Mouse (Mus musculus): Measurements from ENCODE around the gene AC109138.7. TPM values are rescaled to one million over a fixed set of nuclear protein-coding genes. Genes with fewer than 3 reads are reported as not detected.

Gene AC109138.7
- polyA plus RNA-seq, 1 experiment from 2014 or later: not detected

- Histone ChIP-seq H3K9ac (ENCODE audit: low read depth, low read length) (peak within 1 kb of the TSS; percentile 99), H3K4me2 (ENCODE audit: low read depth, low read length) (peak within 1 kb of the TSS; percentile 74), H3K9me3 (ENCODE audit: control insufficient read depth, low read length) (no peaks in the 10 kb centered on the region), H3K27me3 (replicated peaks; ENCODE audit: control insufficient read depth, insufficient read depth, low read length) (no peaks in the 10 kb centered on the region), H3K36me3 (ENCODE audit: control insufficient read depth, insufficient read depth, low read length) (peaks cover 17% of the 10 kb centered on the region; the same call in 1 of the 2 replicates), H3K4me1 (ENCODE audit: control insufficient read depth, insufficient read depth, low read length) (peaks cover 40% of the 10 kb centered on the region), H3K4me3 (ENCODE audit: low read length) (peak within 1 kb of the TSS; percentile 95), H3K27ac (ENCODE audit: low read length) (peak within 1 kb of the TSS; percentile 97)
- ATAC-seq: peak; percentile 95
- WGBS: 4% methylated on average over 33 of the region's 47 CpGs
These were observed 22.5 kb upstream of the AC109138.7 start, which contains the start of gene Ppp1ca for GRCm38 (mm10) chr19:4191528-4192250. Ppp1ca (plus strand) TSS chr19:4192065.

DNA sequence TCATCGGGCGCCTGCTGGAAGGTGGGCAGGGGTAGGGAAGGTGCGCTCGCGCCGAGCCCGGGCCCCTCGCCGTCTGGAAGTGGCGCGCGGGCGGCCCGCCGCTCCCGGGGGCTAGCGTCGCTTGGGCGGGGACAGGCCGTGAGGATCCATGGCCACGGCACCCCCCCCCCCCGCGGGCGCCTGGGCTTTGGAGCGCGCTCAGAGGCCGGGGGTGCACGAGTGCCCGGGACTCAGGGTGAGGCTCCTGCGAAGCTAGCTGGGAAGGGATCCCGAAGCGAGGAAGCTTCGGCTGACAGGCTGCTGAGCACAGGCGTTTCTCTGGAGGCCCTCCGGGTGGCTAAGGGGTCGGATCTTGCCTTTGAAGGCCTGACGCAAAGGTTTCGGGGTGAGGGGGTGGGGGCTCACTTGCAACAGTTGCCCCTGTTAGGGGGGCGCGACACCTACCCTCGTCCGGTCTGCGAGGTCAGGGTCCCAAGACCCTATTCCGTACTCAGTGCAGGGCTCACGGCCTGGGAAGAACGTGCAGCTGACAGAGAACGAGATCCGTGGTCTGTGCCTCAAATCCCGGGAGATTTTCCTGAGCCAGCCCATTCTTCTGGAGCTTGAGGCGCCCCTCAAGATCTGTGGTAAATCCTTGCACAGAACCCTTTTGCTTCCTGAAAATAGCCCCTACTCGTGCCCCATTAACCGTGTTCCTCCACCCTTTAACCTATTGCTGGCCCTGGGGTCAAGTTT lies 21.7 kb upstream of the AC109138.7 start:
- Histone ChIP-seq H3K27me3 (replicated peaks; ENCODE audit: control insufficient read depth, insufficient read depth, low read length) (no peaks in the 10 kb centered on the region), H3K9me3 (ENCODE audit: control insufficient read depth, low read length) (no peaks in the 10 kb centered on the region), H3K9ac (ENCODE audit: low read depth, low read length) (peak overlapping the region; percentile 99), H3K4me2 (ENCODE audit: low read depth, low read length) (peak overlapping the region; percentile 74), H3K36me3 (ENCODE audit: control insufficient read depth, insufficient read depth, low read length) (peaks cover 20% of the 10 kb centered on the region; the same call in 1 of the 2 replicates), H3K4me3 (ENCODE audit: low read length) (peak overlapping the region; percentile 95), H3K4me1 (ENCODE audit: control insufficient read depth, insufficient read depth, low read length) (peaks cover 46% of the 10 kb centered on the region), H3K27ac (ENCODE audit: low read length) (peak overlapping the region; percentile 97)
- under 1% methylated on average over 51 of the region's 52 CpGs for WGBS
- peak; percentile 54 for ATAC-seq

- H3K4me1 ChIP-seq (ENCODE audit: control insufficient read depth, insufficient read depth, low read length): peaks cover 47% of the 10 kb centered on the region
- H3K9ac ChIP-seq (ENCODE audit: low read depth, low read length): peak overlapping the region; percentile 99
- H3K27me3 ChIP-seq (replicated peaks; ENCODE audit: control insufficient read depth, insufficient read depth, low read length): no peaks in the 10 kb centered on the region
- peak overlapping the region; percentile 97; the same call in 1 of the 2 replicates for H3K27ac ChIP-seq (ENCODE audit: low read length)
- H3K9me3 ChIP-seq (ENCODE audit: control insufficient read depth, low read length): no peaks in the 10 kb centered on the region
- 49% methylated on average over 6 of the region's 6 CpGs for WGBS
- H3K4me3 ChIP-seq (ENCODE audit: low read length): peak overlapping the region; percentile 95
- peaks cover 22% of the 10 kb centered on the region; the same call in 1 of the 2 replicates for H3K36me3 ChIP-seq (ENCODE audit: control insufficient read depth, insufficient read depth, low read length)
- H3K4me2 ChIP-seq (ENCODE audit: low read depth, low read length): peak overlapping the region; percentile 74
- ATAC-seq: no peak
These were observed 21.0 kb upstream of the AC109138.7 start for GRCm38 (mm10) chr19:4193129-4193528.

DNA sequence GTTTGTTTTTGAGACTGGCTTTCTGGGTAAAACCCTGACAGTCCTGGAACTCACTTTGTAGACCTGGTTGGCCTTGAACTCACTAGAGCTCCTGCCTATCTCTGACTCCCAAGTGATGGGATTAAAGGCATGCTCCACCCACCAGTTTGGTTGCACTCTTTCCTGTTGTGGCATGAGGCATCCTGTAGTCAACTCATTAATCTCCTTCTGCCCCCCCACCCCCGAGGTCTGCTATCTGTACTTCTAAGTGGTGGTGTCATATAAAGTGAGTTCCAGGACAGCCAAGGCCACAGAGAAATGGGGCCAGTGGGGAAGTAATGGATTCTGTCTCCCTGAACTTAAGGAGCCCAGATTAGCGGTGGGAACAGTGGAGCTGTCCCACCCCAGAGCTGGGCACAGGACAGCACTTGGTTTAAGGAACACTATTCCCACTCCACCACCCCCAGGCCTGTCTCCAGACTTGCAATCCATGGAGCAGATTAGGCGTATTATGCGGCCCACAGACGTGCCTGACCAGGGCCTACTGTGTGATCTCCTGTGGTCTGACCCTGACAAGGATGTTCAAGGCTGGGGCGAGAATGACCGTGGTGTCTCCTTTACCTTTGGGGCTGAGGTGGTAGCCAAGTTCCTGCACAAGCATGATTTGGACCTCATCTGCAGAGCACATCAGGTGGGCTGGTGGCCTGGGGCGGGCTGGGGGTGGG lies 20.0 kb upstream of the AC109138.7 start:
- Histone ChIP-seq H3K27me3 (replicated peaks; ENCODE audit: control insufficient read depth, insufficient read depth, low read length) (no peaks in the 10 kb centered on the region), H3K9me3 (ENCODE audit: control insufficient read depth, low read length) (no peaks in the 10 kb centered on the region), H3K4me3 (ENCODE audit: low read length) (no peak overlapping the region), H3K9ac (ENCODE audit: low read depth, low read length) (no peak overlapping the region), H3K27ac (ENCODE audit: low read length) (no peak overlapping the region), H3K36me3 (ENCODE audit: control insufficient read depth, insufficient read depth, low read length) (peaks cover 22% of the 10 kb centered on the region; the same call in 1 of the 2 replicates), H3K4me2 (ENCODE audit: low read depth, low read length) (no peak overlapping the region), H3K4me1 (ENCODE audit: control insufficient read depth, insufficient read depth, low read length) (peaks cover 47% of the 10 kb centered on the region)
- no peak for ATAC-seq
- 79% methylated on average over 8 of the region's 8 CpGs for WGBS

- Histone ChIP-seq H3K27ac (ENCODE audit: low read length) (no peak overlapping the region), H3K36me3 (ENCODE audit: control insufficient read depth, insufficient read depth, low read length) (peaks cover 23% of the 10 kb centered on the region; the same call in 1 of the 2 replicates)
These were observed 19.1 kb upstream of the AC109138.7 start for GRCm38 (mm10) chr19:4194776-4195650.

GRCm38 (mm10) chr19:4196048-4196447 lies 18.1 kb upstream of the AC109138.7 start:
- H3K9me3 ChIP-seq (ENCODE audit: control insufficient read depth, low read length): no peaks in the 10 kb centered on the region
- 53% methylated on average over 2 of the region's 2 CpGs for WGBS
- H3K36me3 ChIP-seq (ENCODE audit: control insufficient read depth, insufficient read depth, low read length): peaks cover 23% of the 10 kb centered on the region; the same call in 1 of the 2 replicates

More at GRCm38 (mm10) chr19:4194776-4195650, 19.1 kb upstream of the AC109138.7 start:
- H3K4me3 ChIP-seq (ENCODE audit: low read length): no peak overlapping the region
- WGBS: 74% methylated on average over 12 of the region's 12 CpGs
- ATAC-seq: no peak
- no peak overlapping the region for H3K4me2 ChIP-seq (ENCODE audit: low read depth, low read length)
- H3K9ac ChIP-seq (ENCODE audit: low read depth, low read length): no peak overlapping the region
- H3K9me3 ChIP-seq (ENCODE audit: control insufficient read depth, low read length): no peaks in the 10 kb centered on the region
- H3K4me1 ChIP-seq (ENCODE audit: control insufficient read depth, insufficient read depth, low read length): peaks cover 47% of the 10 kb centered on the region
- no peaks in the 10 kb centered on the region for H3K27me3 ChIP-seq (replicated peaks; ENCODE audit: control insufficient read depth, insufficient read depth, low read length)

GRCm38 (mm10) chr19:4196548-4196947 lies 17.6 kb upstream of the AC109138.7 start:
- Histone ChIP-seq H3K4me2 (ENCODE audit: low read depth, low read length) (no peak overlapping the region), H3K36me3 (ENCODE audit: control insufficient read depth, insufficient read depth, low read length) (peaks cover 23% of the 10 kb centered on the region; the same call in 1 of the 2 replicates), H3K9me3 (ENCODE audit: control insufficient read depth, low read length) (no peaks in the 10 kb centered on the region), H3K4me1 (ENCODE audit: control insufficient read depth, insufficient read depth, low read length) (peaks cover 47% of the 10 kb centered on the region), H3K9ac (ENCODE audit: low read depth, low read length) (0 out of 2 replicates have a peak overlapping the region, but pooled peaks have one; percentile 0), H3K4me3 (ENCODE audit: low read length) (no peak overlapping the region), H3K27ac (ENCODE audit: low read length) (peak overlapping the region; percentile 38), H3K27me3 (replicated peaks; ENCODE audit: control insufficient read depth, insufficient read depth, low read length) (no peaks in the 10 kb centered on the region)
- ATAC-seq: peak; percentile 3
- 17% methylated on average over 5 of the region's 5 CpGs for WGBS

More at GRCm38 (mm10) chr19:4196048-4196447, 18.1 kb upstream of the AC109138.7 start:
- Histone ChIP-seq H3K27ac (ENCODE audit: low read length) (peak overlapping the region; percentile 45; the same call in 1 of the 2 replicates), H3K4me3 (ENCODE audit: low read length) (no peak overlapping the region), H3K9ac (ENCODE audit: low read depth, low read length) (no peak overlapping the region), H3K27me3 (replicated peaks; ENCODE audit: control insufficient read depth, insufficient read depth, low read length) (no peaks in the 10 kb centered on the region), H3K4me2 (ENCODE audit: low read depth, low read length) (no peak overlapping the region), H3K4me1 (ENCODE audit: control insufficient read depth, insufficient read depth, low read length) (peaks cover 52% of the 10 kb centered on the region)
- no peak for ATAC-seq

DNA sequence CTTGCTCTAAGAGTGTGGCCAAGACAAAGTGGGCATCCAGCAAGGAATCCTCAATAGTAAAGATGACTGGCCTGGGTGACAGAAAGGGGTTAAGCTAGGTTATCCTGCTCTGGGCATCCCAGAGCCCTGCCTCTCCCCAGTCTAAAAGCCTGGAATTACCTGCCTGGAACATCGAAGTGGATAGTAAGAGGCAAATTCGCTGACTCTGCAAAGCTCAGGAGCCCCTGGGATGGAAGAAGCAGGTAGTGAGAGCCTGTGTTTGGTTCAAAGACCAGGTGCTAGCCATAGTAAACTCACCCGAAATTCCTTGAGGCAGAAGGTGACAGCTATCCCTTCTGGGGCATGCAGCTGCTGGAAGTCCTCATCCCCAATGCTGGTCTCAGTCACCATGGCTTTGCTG lies 17.0 kb upstream of the AC109138.7 start:
- Histone ChIP-seq H3K4me1 (ENCODE audit: control insufficient read depth, insufficient read depth, low read length) (peaks cover 46% of the 10 kb centered on the region), H3K27me3 (replicated peaks; ENCODE audit: control insufficient read depth, insufficient read depth, low read length) (no peaks in the 10 kb centered on the region), H3K9ac (ENCODE audit: low read depth, low read length) (0 out of 2 replicates have a peak overlapping the region, but pooled peaks have one; percentile 0), H3K27ac (ENCODE audit: low read length) (peak overlapping the region; percentile 38; the same call in 1 of the 2 replicates), H3K4me2 (ENCODE audit: low read depth, low read length) (no peak overlapping the region), H3K36me3 (ENCODE audit: control insufficient read depth, insufficient read depth, low read length) (peaks cover 23% of the 10 kb centered on the region; the same call in 1 of the 2 replicates), H3K9me3 (ENCODE audit: control insufficient read depth, low read length) (no peaks in the 10 kb centered on the region), H3K4me3 (ENCODE audit: low read length) (no peak overlapping the region)
- 66% methylated on average over 3 of the region's 3 CpGs for WGBS
- no peak for ATAC-seq
